Mouse (Mus musculus) liver, postnatal 0 days (tissue): ENCODE results near the gene BC048507.

Experiments
- CTCF ChIP-seq: sonication (generic); IDR thresholded peaks from 2 replicates; pipeline ENCODE4 v1.5.1; 2016; ENCODE audit warnings: antibody characterized with exemption, low read depth
- EP300 ChIP-seq: IDR thresholded peaks from 2 replicates; pipeline ENCODE4 v1.6.1; 2016; ENCODE audit warnings: antibody characterized with exemption, low read depth, mild to moderate bottlenecking

DNA sequence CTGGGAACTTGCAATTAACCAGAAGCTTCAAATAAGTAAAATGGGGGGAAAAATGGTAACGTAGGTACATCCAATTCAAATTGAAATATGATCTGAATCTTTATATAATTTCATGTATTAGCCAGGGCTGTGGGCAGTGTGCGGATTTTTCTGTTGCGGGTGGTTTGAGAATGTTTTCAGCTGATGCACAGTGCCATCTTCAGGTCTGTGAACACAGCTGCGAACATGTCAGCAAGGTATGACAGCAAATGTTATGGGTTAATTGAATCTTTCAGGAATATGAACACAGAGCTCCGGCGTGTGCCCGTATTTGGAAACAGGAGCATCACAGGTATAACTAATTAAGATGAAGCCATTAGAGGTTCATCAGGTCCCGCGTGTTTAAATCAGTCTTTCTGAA is 618 bp upstream of the BC048507 start:
- TF ChIP-seq CTCF: no peak
- no peak for TF ChIP-seq EP300
